ENCODE assay signal across 8 mouse cellular contexts in genomic region chr4:155893212-155893690, GRCm38 (mm10). TPM values are rescaled to one million over a fixed set of nuclear protein-coding genes. Genes with fewer than 3 reads are reported as not detected.
DNase-seq lines count a peak whose midpoint lies in the region; ATAC-seq lines count a peak whose summit lies in the region.

No protein-coding gene starts in this region.

- peak; percentile 5 to 11 for DNase-seq in cerebellum, postnatal 25 days
- no peak for DNase-seq in cerebellum, postnatal 14 days
- peak; percentile 15 to 24 for DNase-seq in spleen, postnatal 10 days (ENCODE audit: low spot score in 2 of 2)
- no peak for DNase-seq in spleen, adult 18-20 months
- no peak for DNase-seq in midbrain, embryonic 10.5 days (ENCODE audit: low spot score)
- no peak for DNase-seq in Muller cell, postnatal 12 days (ENCODE audit: inconsistent ontology term)

- no peaks in the 10 kb centered on the region for H3K27me3 ChIP-seq in hindbrain, embryonic 13.5 days
- H3K27me3 ChIP-seq in midbrain, embryonic 10.5 days (ENCODE audit: low read depth, poor library complexity, severe bottlenecking): no peaks in the 10 kb centered on the region

- H3K9me3 ChIP-seq in hindbrain, embryonic 13.5 days: no peaks in the 10 kb centered on the region
- H3K9me3 ChIP-seq in midbrain, embryonic 10.5 days (replicated peaks): no peaks in the 10 kb centered on the region

- peaks cover 58% of the 10 kb centered on the region for H3K4me1 ChIP-seq in hindbrain, embryonic 13.5 days (replicated peaks)
- peaks cover 48% of the 10 kb centered on the region for H3K4me1 ChIP-seq in midbrain, embryonic 10.5 days

- H3K9ac ChIP-seq in hindbrain, embryonic 13.5 days: peak overlapping the region; percentile 98

- WGBS in hindbrain, embryonic 13.5 days: 70% methylated on average over 8 of the region's 8 CpGs
- 74% methylated on average over 8 of the region's 8 CpGs for WGBS in midbrain, embryonic 10.5 days

- ATAC-seq in hindbrain, embryonic 13.5 days (ENCODE audit: low FRiP score): no peak
- no peak for ATAC-seq in activated CD4-positive, CD25-positive, alpha-beta regulatory T cell, adult 4 months

- H3K4me3 ChIP-seq in hindbrain, embryonic 13.5 days: peak overlapping the region; percentile 93
- H3K4me3 ChIP-seq in midbrain, embryonic 10.5 days: peak overlapping the region; percentile 95

- H3K36me3 ChIP-seq in hindbrain, embryonic 13.5 days: peaks cover 42% of the 10 kb centered on the region
- peaks cover 41% of the 10 kb centered on the region for H3K36me3 ChIP-seq in midbrain, embryonic 10.5 days

- peak overlapping the region; percentile 99 for H3K4me2 ChIP-seq in hindbrain, embryonic 13.5 days

- no peak overlapping the region for H3K27ac ChIP-seq in hindbrain, embryonic 13.5 days
- H3K27ac ChIP-seq in midbrain, embryonic 10.5 days (replicated peaks): no peak overlapping the region

RNA-seq across cellular contexts. Expression of gene Acap3, which starts 1.6 kb away (rescaled TPM):
- 71.0 and 77.0 TPM in 2 replicates for polyA plus RNA-seq in hindbrain, embryonic 13.5 days (2015; fragmentation: Nextera tagmentation; extraction: Ambion mirVana)
- 24.3 and 38.4 TPM in 2 replicates for polyA plus RNA-seq in midbrain, embryonic 10.5 days (2016; fragmentation: Nextera tagmentation; extraction: Ambion mirVana)
- 1 to 10 TPM; 4.9 to 6.5 TPM for polyA plus RNA-seq in activated CD4-positive, CD25-positive, alpha-beta regulatory T cell, adult 4 months (2017; shearing (Covaris generic))

RNA-seq across cellular contexts. Expression of gene Pusl1, which starts 1.7 kb away (rescaled TPM):
- 52.6 and 54.8 TPM in 2 replicates for polyA plus RNA-seq in hindbrain, embryonic 13.5 days (2015; fragmentation: Nextera tagmentation; extraction: Ambion mirVana)
- 50.7 and 53.4 TPM in 2 replicates for polyA plus RNA-seq in midbrain, embryonic 10.5 days (2016; fragmentation: Nextera tagmentation; extraction: Ambion mirVana)
- 10 to 100 TPM; 12.6 to 25.3 TPM for polyA plus RNA-seq in activated CD4-positive, CD25-positive, alpha-beta regulatory T cell, adult 4 months (2017; shearing (Covaris generic))

RNA-seq across cellular contexts. Expression of gene Ints11, which starts 23.9 kb away (rescaled TPM):
- 74.8 and 79.2 TPM in 2 replicates for polyA plus RNA-seq in hindbrain, embryonic 13.5 days (2015; fragmentation: Nextera tagmentation; extraction: Ambion mirVana)
- 114 and 116 TPM in 2 replicates for polyA plus RNA-seq in midbrain, embryonic 10.5 days (2016; fragmentation: Nextera tagmentation; extraction: Ambion mirVana)
- 10 to 100 TPM; 82.2 to 87.0 TPM for polyA plus RNA-seq in activated CD4-positive, CD25-positive, alpha-beta regulatory T cell, adult 4 months (2017; shearing (Covaris generic))

RNA-seq across cellular contexts. Expression of gene Cptp, which starts 24.0 kb away (rescaled TPM):
- 23.3 and 24.1 TPM in 2 replicates for polyA plus RNA-seq in hindbrain, embryonic 13.5 days (2015; fragmentation: Nextera tagmentation; extraction: Ambion mirVana)
- 21.6 and 24.6 TPM in 2 replicates for polyA plus RNA-seq in midbrain, embryonic 10.5 days (2016; fragmentation: Nextera tagmentation; extraction: Ambion mirVana)
- 10 to 100 TPM; 17.7 to 18.0 TPM for polyA plus RNA-seq in activated CD4-positive, CD25-positive, alpha-beta regulatory T cell, adult 4 months (2017; shearing (Covaris generic))

RNA-seq across cellular contexts. Expression of gene Tas1r3, which starts 30.1 kb away (rescaled TPM):
- polyA plus RNA-seq in hindbrain, embryonic 13.5 days (2015; fragmentation: Nextera tagmentation; extraction: Ambion mirVana): 0.47 and 0.57 TPM in 2 replicates
- 0.22 and 0.41 TPM in 2 replicates for polyA plus RNA-seq in midbrain, embryonic 10.5 days (2016; fragmentation: Nextera tagmentation; extraction: Ambion mirVana)
- polyA plus RNA-seq in activated CD4-positive, CD25-positive, alpha-beta regulatory T cell, adult 4 months (2017; shearing (Covaris generic)): under 1 TPM; 0.16 to 0.25 TPM

Comparison
In these comparisons a context has a peak if more than half of its experiments do, and no peak if none do; other contexts are left out.
1. DNase-seq: peak in cerebellum, postnatal 25 days (2 of 2) and spleen, postnatal 10 days (2 of 2); none in cerebellum, postnatal 14 days (0 of 2), spleen, adult 18-20 months (0 of 2), midbrain, embryonic 10.5 days (single experiment) and Muller cell, postnatal 12 days (single experiment).